Mouse (Mus musculus) CH12.LX (cell line): Measurements from ENCODE around the gene Inpp5d. TPM values are rescaled to one million over a fixed set of nuclear protein-coding genes. Genes with fewer than 3 reads are reported as not detected.

Experiments
- DNase-seq: peaks from one replicate; pipeline ENCODE4 v3.0.0-alpha.2; 2013; ENCODE audit errors: extremely low read depth
- H3K27ac ChIP-seq: 2 replicates; pipeline ENCODE4 v1.5.1; 2012; ENCODE audit warnings: low read depth, mild to moderate bottlenecking, control low read depth, moderate library complexity; ENCODE audit not compliant: insufficient read depth
- H3K27me3 ChIP-seq: replicated peaks from 2 replicates; pipeline ENCODE3; 2012; ENCODE audit warnings: inconsistent platforms
- H3K36me3 ChIP-seq, 2 experiments: replicated peaks in 1 of 2; 2 replicates each; pipeline versions ENCODE3 to v1.6.1; 2012; ENCODE audit warnings: inconsistent platforms in 1 of 2, low read length in 1 of 2, mild to moderate bottlenecking in 1 of 2, mixed read lengths in 1 of 2, moderate library complexity in 1 of 2; ENCODE audit not compliant: control insufficient read depth in 1 of 2, insufficient read depth in 1 of 2
- H3K4me1 ChIP-seq, 2 experiments: 2 replicates each; pipeline ENCODE4 v1.6.1; 2012; ENCODE audit warnings: inconsistent platforms in 1 of 2, moderate library complexity in 1 of 2; ENCODE audit not compliant: insufficient read depth in 2 of 2, control insufficient read depth in 1 of 2
- H3K4me2 ChIP-seq: 2 replicates; pipeline ENCODE4 v1.6.1; 2012; ENCODE audit warnings: low read depth, mild to moderate bottlenecking, control low read depth; ENCODE audit not compliant: poor library complexity, insufficient read depth, severe bottlenecking
- H3K4me3 ChIP-seq, 3 experiments: fragments of 150-350 bp in 1 of 3; sonication (generic) in 1 of 3; replicated peaks in 1 of 3; 2 replicates each; pipeline versions ENCODE3 to v1.5.1; 2011 to 2012; ENCODE audit warnings: low read depth in 2 of 3, low read length in 2 of 3, mild to moderate bottlenecking in 2 of 3, moderate library complexity in 2 of 3, control low read depth in 1 of 3, improper control_type of control experiment in 1 of 3, inconsistent platforms in 1 of 3, mixed read lengths in 1 of 3; ENCODE audit not compliant: poor library complexity in 1 of 3
- H3K79me2 ChIP-seq: replicated peaks from 2 replicates; pipeline ENCODE4 v1.6.1; 2012; ENCODE audit warnings: mild to moderate bottlenecking, moderate library complexity; ENCODE audit not compliant: control insufficient read depth, poor library complexity, insufficient read depth, severe bottlenecking; ENCODE audit errors: extremely low read depth
- H3K9ac ChIP-seq: 2 replicates; pipeline ENCODE4 v1.6.1; 2012; ENCODE audit warnings: low read depth, mild to moderate bottlenecking, control low read depth, moderate library complexity; ENCODE audit not compliant: insufficient read depth
- H3K9me3 ChIP-seq: replicated peaks from 2 replicates; pipeline ENCODE3; 2012; ENCODE audit warnings: low read length, inconsistent platforms, mixed read lengths
- BHLHE40 ChIP-seq: IDR thresholded peaks from 2 replicates; pipeline ENCODE4 v1.6.1; 2011; ENCODE audit warnings: mild to moderate bottlenecking, low read depth, low read length, improper control_type of control experiment
- CHD1 ChIP-seq: IDR thresholded peaks from 2 replicates; pipeline ENCODE4 v1.6.1; 2012; ENCODE audit warnings: low read depth, low read length, improper control_type of control experiment, inconsistent platforms
- CHD2 ChIP-seq: IDR thresholded peaks from 2 replicates; pipeline ENCODE4 v1.6.1; 2011; ENCODE audit warnings: low read length, improper control_type of control experiment
- CTCF ChIP-seq, 2 experiments: IDR thresholded peaks in 1 of 2; conservative IDR thresholded peaks in 1 of 2; 2 replicates each; pipeline ENCODE4 v1.5.1; 2011 to 2012; ENCODE audit warnings: low read depth in 2 of 2, low read length in 2 of 2, improper control_type of control experiment in 1 of 2, inconsistent platforms in 1 of 2, mild to moderate bottlenecking in 1 of 2, moderate library complexity in 1 of 2
- E2F4 ChIP-seq: IDR thresholded peaks from 2 replicates; pipeline ENCODE4 v1.6.1; 2011; ENCODE audit warnings: low read depth, low read length, improper control_type of control experiment; ENCODE audit not compliant: insufficient replicate concordance
- ELF1 ChIP-seq: IDR thresholded peaks from 2 replicates; pipeline ENCODE4 v1.6.1; 2014; ENCODE audit warnings: low read depth, mild to moderate bottlenecking, inconsistent platforms, low read length, improper control_type of control experiment
- EP300 ChIP-seq: IDR thresholded peaks from 2 replicates; pipeline ENCODE4 v1.6.1; 2011; ENCODE audit warnings: low read length, improper control_type of control experiment
- ETS1 ChIP-seq: conservative IDR thresholded peaks from 2 replicates; pipeline ENCODE4 v1.6.1; 2012; ENCODE audit warnings: low read depth, mild to moderate bottlenecking, inconsistent platforms, low read length, improper control_type of control experiment, moderate library complexity
- GABPA ChIP-seq: IDR thresholded peaks from 2 replicates; pipeline ENCODE4 v1.6.1; 2012; ENCODE audit warnings: low read depth, low read length, improper control_type of control experiment, inconsistent platforms; ENCODE audit not compliant: insufficient replicate concordance
- HCFC1 ChIP-seq: IDR thresholded peaks from 2 replicates; pipeline ENCODE4 v1.6.1; 2012; ENCODE audit warnings: low read depth, mild to moderate bottlenecking, inconsistent platforms, low read length, improper control_type of control experiment
- IRF4 ChIP-seq: IDR thresholded peaks from 2 replicates; pipeline ENCODE4 v1.6.1; 2014; ENCODE audit warnings: low read depth, mild to moderate bottlenecking, inconsistent platforms, low read length, improper control_type of control experiment
- JUN ChIP-seq: IDR thresholded peaks from 2 replicates; pipeline ENCODE4 v1.6.1; 2011; ENCODE audit warnings: low read depth, mild to moderate bottlenecking, low read length, improper control_type of control experiment, moderate library complexity; ENCODE audit not compliant: insufficient read depth
- JUND ChIP-seq: conservative IDR thresholded peaks from 2 replicates; pipeline ENCODE4 v1.6.1; 2011; ENCODE audit warnings: low read depth, low read length, improper control_type of control experiment
- KAT2A ChIP-seq: IDR thresholded peaks from 2 replicates; pipeline ENCODE4 v1.6.1; 2012; ENCODE audit warnings: low read length, improper control_type of control experiment, inconsistent platforms; ENCODE audit not compliant: insufficient replicate concordance
- MAFK ChIP-seq: IDR thresholded peaks from 2 replicates; pipeline ENCODE4 v1.6.1; 2011; ENCODE audit warnings: low read length, improper control_type of control experiment; ENCODE audit not compliant: insufficient replicate concordance
- MAX ChIP-seq: IDR thresholded peaks from 2 replicates; pipeline ENCODE4 v1.6.1; 2011; ENCODE audit warnings: low read length, improper control_type of control experiment
- MAZ ChIP-seq: IDR thresholded peaks from 2 replicates; pipeline ENCODE4 v1.6.1; 2012; ENCODE audit warnings: low read depth, mild to moderate bottlenecking, inconsistent platforms, low read length, improper control_type of control experiment, moderate library complexity
- MEF2A ChIP-seq: IDR thresholded peaks from 2 replicates; pipeline ENCODE4 v1.6.1; 2014; ENCODE audit warnings: low read depth, mild to moderate bottlenecking, inconsistent platforms, low read length, improper control_type of control experiment, borderline replicate concordance
- MXI1 ChIP-seq: IDR thresholded peaks from 2 replicates; pipeline ENCODE4 v1.6.1; 2011; ENCODE audit warnings: mild to moderate bottlenecking, low read depth, low read length, improper control_type of control experiment
- MYC ChIP-seq: IDR thresholded peaks from 2 replicates; pipeline ENCODE4 v1.6.1; 2011; ENCODE audit warnings: low read depth, mild to moderate bottlenecking, improper control_type of control experiment, low read length
- NELFE ChIP-seq: IDR thresholded peaks from 2 replicates; pipeline ENCODE4 v1.6.1; 2011; ENCODE audit warnings: low read depth, low read length, improper control_type of control experiment
- NRF1 ChIP-seq: IDR thresholded peaks from 2 replicates; pipeline ENCODE4 v1.6.1; 2014; ENCODE audit warnings: low read depth, mild to moderate bottlenecking, inconsistent platforms, low read length, improper control_type of control experiment, moderate library complexity
- PAX5 ChIP-seq: IDR thresholded peaks from 2 replicates; pipeline ENCODE4 v1.6.1; 2012; ENCODE audit warnings: low read length, inconsistent platforms, mixed read lengths
- POLR2A ChIP-seq: IDR thresholded peaks from 2 replicates; pipeline ENCODE4 v1.6.1; 2011; ENCODE audit warnings: low read depth, mild to moderate bottlenecking, improper control_type of control experiment, low read length
- POLR2AphosphoS2 ChIP-seq: IDR thresholded peaks from 2 replicates; pipeline ENCODE4 v1.6.1; 2011; ENCODE audit warnings: low read depth, low read length, improper control_type of control experiment
- RAD21 ChIP-seq: IDR thresholded peaks from 2 replicates; pipeline ENCODE4 v1.6.1; 2011; ENCODE audit warnings: low read depth, mild to moderate bottlenecking, low read length, improper control_type of control experiment, moderate library complexity
- RCOR1 ChIP-seq: conservative IDR thresholded peaks from 2 replicates; pipeline ENCODE4 v1.6.1; 2012; ENCODE audit warnings: low read depth, mild to moderate bottlenecking, inconsistent platforms, low read length, improper control_type of control experiment
- SIN3A ChIP-seq: IDR thresholded peaks from 2 replicates; pipeline ENCODE4 v1.6.1; 2012; ENCODE audit warnings: low read length, improper control_type of control experiment, inconsistent platforms
- SMC3 ChIP-seq: IDR thresholded peaks from 2 replicates; pipeline ENCODE4 v1.6.1; 2011; ENCODE audit warnings: low read depth, low read length, improper control_type of control experiment
- TBP ChIP-seq: conservative IDR thresholded peaks from 2 replicates; pipeline ENCODE4 v1.6.1; 2011; ENCODE audit warnings: low read depth, low read length, improper control_type of control experiment
- TCF12 ChIP-seq: IDR thresholded peaks from 2 replicates; pipeline ENCODE4 v1.6.1; 2014; ENCODE audit warnings: low read depth, mild to moderate bottlenecking, inconsistent platforms, low read length, improper control_type of control experiment
- UBTF ChIP-seq: IDR thresholded peaks from 2 replicates; pipeline ENCODE4 v1.6.1; 2012; ENCODE audit warnings: low read depth, mild to moderate bottlenecking, inconsistent platforms, low read length, improper control_type of control experiment, moderate library complexity
- USF1 ChIP-seq: IDR thresholded peaks from 2 replicates; pipeline ENCODE4 v1.6.1; 2014; ENCODE audit warnings: low read depth, mild to moderate bottlenecking, inconsistent platforms, low read length, improper control_type of control experiment
- USF2 ChIP-seq: conservative IDR thresholded peaks from 2 replicates; pipeline ENCODE4 v1.6.1; 2011; ENCODE audit warnings: low read depth, low read length, improper control_type of control experiment
- ZC3H11A ChIP-seq: IDR thresholded peaks from 2 replicates; pipeline ENCODE4 v1.6.1; 2012; ENCODE audit warnings: low read depth, mild to moderate bottlenecking, inconsistent platforms, low read length, improper control_type of control experiment
- ZKSCAN1 ChIP-seq: IDR thresholded peaks from 2 replicates; pipeline ENCODE4 v1.6.1; 2012; ENCODE audit warnings: low read depth, inconsistent platforms, low read length, improper control_type of control experiment, borderline replicate concordance
- ZMIZ1 ChIP-seq: IDR thresholded peaks from 2 replicates; pipeline ENCODE4 v1.6.1; 2012; ENCODE audit warnings: low read depth, mild to moderate bottlenecking, inconsistent platforms, low read length, improper control_type of control experiment
- ZNF384 ChIP-seq: IDR thresholded peaks from 2 replicates; pipeline ENCODE4 v1.6.1; 2012; ENCODE audit warnings: low read depth, low read length, improper control_type of control experiment, inconsistent platforms
- dilution Hi-C: fragments of 300-500 bp; cut with MboI; formaldehyde crosslinking; loops from 2 replicates; pipeline ENCODE4 v1.14.3; 2020; ENCODE audit warnings: low sequenced_read_pairs; ENCODE audit not compliant: extremely low pct_unique_long_range_greater_than_20kb, extremely low pct_ligation_motif_present
- in situ Hi-C: fragments of 300-500 bp; cut with MboI; formaldehyde crosslinking; loops from 3 replicates; pipeline ENCODE4 v1.14.3; 2019; ENCODE audit warnings: low sequenced_read_pairs, low pct_ligation_motif_present, low pct_unique_long_range_greater_than_20kb, mixed read lengths
- polyA plus RNA-seq: library from polyadenylated mRNA; unstranded; fragments of >175 nt; gene quantifications from 2 replicates; pipeline ENCODE4 v1.2.1, GENCODE M21; 2012; ENCODE audit warnings: low read depth; ENCODE audit not compliant: insufficient read length
- total RNA-seq, 2 experiments: library from RNA; depleted of rRNA; stranded (reverse); fragments of 300-350 nt in 1 of 2; fragments of >200 nt in 1 of 2; gene quantifications; 2 replicates each; pipeline ENCODE4 v1.2.3; 2012 to 2014

Inpp5d gene
- total RNA-seq (2012; rRNA removed): 80.9 and 97.1 TPM in 2 replicates
- total RNA-seq (2014; rRNA removed): 106 and 112 TPM in 2 replicates
- 109 TPM in 2 replicates for polyA plus RNA-seq

- Histone ChIP-seq H3K79me2 (peaks cover 44% of the 10 kb centered on the region), H3K36me3 (peaks cover 4 to 26% of the 10 kb centered on the region in 2 experiments), H3K9me3 (peaks cover 5% of the 10 kb centered on the region), H3K4me2 (peak within 1 kb of the TSS; percentile 84), H3K4me1 (peaks cover 15 to 38% of the 10 kb centered on the region in 2 experiments), H3K27ac (peak within 1 kb of the TSS; percentile 98), H3K4me3 (peak within 1 kb of the TSS; percentile 87 to 98 (median 94)), H3K27me3 (no peaks in the 10 kb centered on the region), H3K9ac (peak within 1 kb of the TSS; percentile 59)
- dilution Hi-C loops (no loop called here), in situ Hi-C loops (no loop called here)
- no peak; the same call in 1 of the 2 replicates for TF ChIP-seq BHLHE40
- TF ChIP-seq USF2: no peak
- no peak for TF ChIP-seq JUN
- no peak for TF ChIP-seq USF1
- no peak; the same call in 1 of the 2 replicates for TF ChIP-seq EP300
- no peak for TF ChIP-seq JUND
- peak; percentile 56 for TF ChIP-seq HCFC1
- TF ChIP-seq CHD1: no peak; the same call in 1 of the 2 replicates
- TF ChIP-seq MXI1: no peak
- TF ChIP-seq RCOR1: no peak
- no peak for TF ChIP-seq MAFK
- 0 out of 2 replicates have a peak, but pooled peaks have one; percentile 11 for TF ChIP-seq KAT2A
- TF ChIP-seq CTCF (conservative IDR thresholded peaks at IDR 0.05 in 1 of 2, IDR thresholded peaks at IDR 0.05 in 1 of 2; ENCODE audit: low read depth in 2 of 2, low read length in 2 of 2): no peak
- no peak for TF ChIP-seq PAX5
- peak; percentile 75 for TF ChIP-seq SIN3A
- peak; percentile 15; the same call in 1 of the 2 replicates for TF ChIP-seq CHD2
- no peak for TF ChIP-seq UBTF
- peak; percentile 93 for TF ChIP-seq ELF1
- TF ChIP-seq ZMIZ1: peak; percentile 53; the same call in 1 of the 2 replicates
- TF ChIP-seq IRF4: peak; percentile 69
- TF ChIP-seq ZKSCAN1: no peak
- TF ChIP-seq NRF1: no peak
- no peak for TF ChIP-seq ZNF384
- peak; percentile 78; the same call in 1 of the 2 replicates for TF ChIP-seq TBP
- TF ChIP-seq TCF12: peak; percentile 61
- no peak for TF ChIP-seq GABPA
- TF ChIP-seq POLR2AphosphoS2: peak; percentile 56; the same call in 1 of the 2 replicates
- TF ChIP-seq MAX: no peak
- no peak for TF ChIP-seq E2F4
- TF ChIP-seq MYC: peak; percentile 42; the same call in 1 of the 2 replicates
- no peak for TF ChIP-seq ZC3H11A
- no peak for TF ChIP-seq SMC3
- 0 out of 2 replicates have a peak, but pooled peaks have one; percentile 55 for TF ChIP-seq MAZ
- TF ChIP-seq RAD21: no peak; the same call in 1 of the 2 replicates
- TF ChIP-seq ETS1: no peak
- peak; percentile 22; the same call in 1 of the 2 replicates for TF ChIP-seq MEF2A
- TF ChIP-seq NELFE: peak; percentile 79
- TF ChIP-seq POLR2A: peak; percentile 84
- peak; percentile 85 for DNase-seq
Observed at GRCm38 (mm10) chr1:87620211-87620668, at the start of gene Inpp5d. TSS of gene Inpp5d (plus strand) at chr1:87620312.
